Mouse (Mus musculus) lung, embryonic 14.5 days (tissue): Measurements from ENCODE around the gene Muc15. TPM values are rescaled to one million over a fixed set of nuclear protein-coding genes. Genes with fewer than 3 reads are reported as not detected.

Source experiments
- ATAC-seq: fragments of 200-750 bp; cut with Nextera tagmentation; 2 replicates; pipeline ENCODE4 v1.8.0; 2017; ENCODE audit warnings: mild to moderate bottlenecking, moderate TSS enrichment, moderate library complexity; ENCODE audit not compliant: insufficient read depth
- DNase-seq: peaks from one replicate; pipeline ENCODE4 v3.0.0-alpha.2; 2015
- H3K27ac ChIP-seq: fragments of 300-500 bp; sonication (generic); 2 replicates; pipeline ENCODE4 v1.5.1; 2014; ENCODE audit warnings: low read depth, mild to moderate bottlenecking, moderate library complexity
- H3K27me3 ChIP-seq: fragments of 300-500 bp; sonication (generic); 2 replicates; pipeline ENCODE4 v1.6.1; 2014; ENCODE audit warnings: low read length, control low read depth; ENCODE audit not compliant: insufficient read depth
- H3K36me3 ChIP-seq: fragments of 300-500 bp; sonication (generic); 2 replicates; pipeline ENCODE4 v1.6.1; 2014; ENCODE audit warnings: control low read depth; ENCODE audit not compliant: insufficient read depth
- H3K4me1 ChIP-seq: fragments of 300-500 bp; sonication (generic); 2 replicates; pipeline ENCODE4 v1.6.1; 2014; ENCODE audit warnings: antibody characterized with exemption, control low read depth; ENCODE audit not compliant: insufficient read depth
- H3K4me2 ChIP-seq: fragments of 300-500 bp; sonication (generic); 2 replicates; pipeline ENCODE4 v1.6.1; 2014; ENCODE audit warnings: mild to moderate bottlenecking
- H3K4me3 ChIP-seq: fragments of 300-500 bp; sonication (generic); 2 replicates; pipeline ENCODE4 v1.5.1; 2014; ENCODE audit warnings: low read depth, low read length
- H3K9ac ChIP-seq: fragments of 300-500 bp; sonication (generic); 2 replicates; pipeline ENCODE4 v1.6.1; 2014
- H3K9me3 ChIP-seq: fragments of 300-500 bp; sonication (generic); 2 replicates; pipeline ENCODE4 v1.6.1; 2016; ENCODE audit warnings: low read depth, low read length, control low read depth
- CTCF ChIP-seq: IDR thresholded peaks from 2 replicates; pipeline ENCODE4 v1.5.1; 2016; ENCODE audit warnings: antibody characterized with exemption, low read depth
- WGBS: fragments of 180-500 bp; shearing (Covaris S2); extraction: QIAGEN DNeasy Blood & Tissue Kit; methylation state at CpG from one replicate; pipeline ENCODE4 v1.1.7; 2014; 5-methylcytosine and 5-hydroxymethylcytosine counted together
- polyA plus RNA-seq: library from polyadenylated mRNA; unstranded; fragments of >200 nt; fragmentation: Nextera tagmentation; extraction: Ambion mirVana; gene quantifications from 2 replicates; pipeline ENCODE4 v1.2.1, GENCODE M21; 2014

Gene Muc15
- polyA plus RNA-seq, 1 experiment from 2014 or later, result not detected

DNA sequence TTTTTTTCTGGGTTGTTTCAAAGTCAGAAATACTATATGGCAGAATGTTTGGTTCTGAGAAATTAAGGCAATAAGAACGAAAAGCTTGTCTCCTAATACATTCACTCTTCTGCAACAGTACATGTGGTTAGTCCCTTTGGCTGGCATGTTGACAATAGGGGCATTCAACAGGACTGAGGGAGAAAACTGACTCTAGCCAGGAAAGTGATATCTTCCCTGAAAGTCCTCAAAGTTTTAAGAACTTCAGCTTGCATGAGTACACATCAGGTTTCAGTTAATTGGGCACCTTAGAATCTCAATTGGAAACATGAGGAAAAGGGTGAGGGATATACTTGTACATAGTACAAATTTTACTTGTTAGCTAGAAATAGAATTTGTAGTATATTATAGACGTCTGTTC, 16.8 kb downstream of the Muc15 start:
- no peak overlapping the region for H3K9ac ChIP-seq
- H3K9me3 ChIP-seq, result no peaks in the 10 kb centered on the region
- 59% methylated on average over 2 of the region's 2 CpGs for WGBS
- TF ChIP-seq CTCF, result no peak
- DNase-seq (no peak), ATAC-seq (no peak)
- H3K4me1 ChIP-seq, result no peaks in the 10 kb centered on the region
- no peak overlapping the region for H3K4me2 ChIP-seq
- H3K4me3 ChIP-seq, result no peak overlapping the region
- H3K36me3 ChIP-seq, result no peaks in the 10 kb centered on the region
- H3K27me3 ChIP-seq, result no peaks in the 10 kb centered on the region
- no peak overlapping the region for H3K27ac ChIP-seq

DNA sequence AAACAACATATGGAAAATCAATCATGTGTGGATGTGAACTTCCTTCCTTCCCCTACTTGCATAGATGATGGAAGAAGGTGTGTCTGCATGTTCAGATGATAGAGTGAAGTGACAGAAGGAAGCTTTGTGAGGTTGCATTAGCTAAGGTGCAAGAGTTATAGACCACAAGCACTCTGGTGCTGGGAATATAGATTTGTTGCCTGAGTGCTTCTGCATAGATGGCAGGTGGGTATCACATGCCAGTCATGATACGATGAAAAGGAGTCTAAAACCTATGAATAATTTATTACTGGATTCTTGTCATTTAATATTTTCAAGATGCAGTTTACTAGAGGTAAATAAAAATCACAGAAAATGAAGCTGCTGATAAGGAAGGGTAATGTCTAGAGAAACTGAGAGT, 18.6 kb downstream of the Muc15 start:
- H3K4me1 ChIP-seq, result no peaks in the 10 kb centered on the region
- ATAC-seq (no peak), DNase-seq (no peak)
- no peaks in the 10 kb centered on the region for H3K36me3 ChIP-seq
- no peaks in the 10 kb centered on the region for H3K9me3 ChIP-seq
- H3K27me3 ChIP-seq, result no peaks in the 10 kb centered on the region
- WGBS, result 83% methylated on average over 1 of the region's 1 CpGs
- no peak overlapping the region for H3K9ac ChIP-seq
- no peak overlapping the region for H3K27ac ChIP-seq
- no peak overlapping the region for H3K4me3 ChIP-seq
- no peak overlapping the region for H3K4me2 ChIP-seq
- no peak for TF ChIP-seq CTCF

DNA sequence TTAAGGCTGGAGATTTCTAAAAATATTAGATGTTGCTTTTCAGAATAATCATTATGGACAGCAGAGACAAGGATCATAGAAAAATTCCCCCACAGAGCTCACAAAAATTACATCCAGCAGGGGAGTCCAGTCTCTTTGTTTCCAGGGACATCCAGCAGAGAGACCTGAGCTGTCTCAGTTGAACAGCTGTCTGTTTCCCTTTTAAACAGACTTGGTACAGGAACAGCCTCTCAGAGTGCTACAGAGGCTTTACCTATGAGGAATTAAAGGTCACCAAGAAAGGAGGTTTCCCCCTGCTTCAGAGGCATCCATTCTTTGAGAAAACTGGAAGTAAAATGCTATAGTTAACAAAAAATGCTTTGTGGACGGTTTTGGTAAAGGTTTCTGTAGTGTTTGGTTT, 19.4 kb downstream of the Muc15 start:
- DNase-seq, result no peak
- no peaks in the 10 kb centered on the region for H3K27me3 ChIP-seq
- H3K27ac ChIP-seq, result no peak overlapping the region
- no peaks in the 10 kb centered on the region for H3K9me3 ChIP-seq
- no peaks in the 10 kb centered on the region for H3K36me3 ChIP-seq
- no peak overlapping the region for H3K9ac ChIP-seq
- H3K4me3 ChIP-seq, result no peak overlapping the region
- no peak overlapping the region for H3K4me2 ChIP-seq
- TF ChIP-seq CTCF, result no peak
- H3K4me1 ChIP-seq, result no peaks in the 10 kb centered on the region
- whole genome bisulfite sequencing, result 46% methylated on average over 1 of the region's 1 CpGs
- ATAC-seq, result no peak

DNA sequence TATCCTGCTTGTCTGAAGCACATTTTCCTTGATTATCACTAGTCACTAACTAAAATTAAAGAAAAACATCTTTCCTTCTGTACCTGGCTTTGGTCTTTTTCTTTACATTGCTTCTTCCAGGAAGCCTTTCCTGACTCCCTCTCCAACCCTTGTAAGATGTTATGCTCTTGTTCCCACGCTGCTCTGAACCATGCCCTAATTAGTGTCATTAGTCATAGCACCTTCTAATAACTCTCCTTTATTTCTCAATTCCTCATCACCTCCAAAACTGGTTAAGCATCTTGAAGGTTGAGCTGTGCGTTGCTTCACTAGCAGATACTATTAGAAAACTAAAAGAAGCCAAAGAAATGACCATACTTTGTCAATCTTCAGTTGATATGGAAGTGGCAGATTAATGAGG, 36.4 kb downstream of the Muc15 start:
- no peak for TF ChIP-seq CTCF
- Histone ChIP-seq H3K9ac (no peak overlapping the region), H3K27me3 (no peaks in the 10 kb centered on the region), H3K36me3 (no peaks in the 10 kb centered on the region), H3K4me1 (no peaks in the 10 kb centered on the region), H3K27ac (no peak overlapping the region), H3K9me3 (no peaks in the 10 kb centered on the region), H3K4me3 (no peak overlapping the region), H3K4me2 (no peak overlapping the region)
- ATAC-seq (no peak), DNase-seq (no peak)
- WGBS, result 71% methylated on average over 2 of the region's 2 CpGs

DNA sequence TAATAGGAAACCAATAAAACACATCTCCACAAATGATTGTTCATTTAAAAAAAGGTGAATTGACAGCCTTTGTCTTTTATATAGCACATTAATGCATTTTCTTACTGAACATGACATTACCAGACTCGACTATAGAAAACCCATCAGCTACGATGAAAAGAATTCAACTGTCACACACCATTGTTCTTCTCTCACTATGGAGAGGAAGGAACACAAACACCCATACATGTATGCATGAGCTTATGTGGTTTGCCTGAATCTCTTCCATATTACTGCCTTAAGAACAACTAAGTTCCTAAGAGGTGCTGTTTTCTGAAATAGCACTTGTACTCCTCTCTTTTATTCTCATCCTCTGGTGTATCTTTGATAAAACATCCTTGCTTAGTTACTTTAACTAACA, 38.3 kb downstream of the Muc15 start:
- no peak for TF ChIP-seq CTCF
- H3K9ac ChIP-seq, result no peak overlapping the region
- no peaks in the 10 kb centered on the region for H3K27me3 ChIP-seq
- no peak overlapping the region for H3K4me2 ChIP-seq
- H3K9me3 ChIP-seq, result no peaks in the 10 kb centered on the region
- H3K36me3 ChIP-seq, result no peaks in the 10 kb centered on the region
- DNase-seq (no peak), ATAC-seq (no peak)
- 85% methylated on average over 2 of the region's 2 CpGs for WGBS
- no peak overlapping the region for H3K27ac ChIP-seq
- H3K4me1 ChIP-seq, result no peaks in the 10 kb centered on the region
- no peak overlapping the region for H3K4me3 ChIP-seq

DNA sequence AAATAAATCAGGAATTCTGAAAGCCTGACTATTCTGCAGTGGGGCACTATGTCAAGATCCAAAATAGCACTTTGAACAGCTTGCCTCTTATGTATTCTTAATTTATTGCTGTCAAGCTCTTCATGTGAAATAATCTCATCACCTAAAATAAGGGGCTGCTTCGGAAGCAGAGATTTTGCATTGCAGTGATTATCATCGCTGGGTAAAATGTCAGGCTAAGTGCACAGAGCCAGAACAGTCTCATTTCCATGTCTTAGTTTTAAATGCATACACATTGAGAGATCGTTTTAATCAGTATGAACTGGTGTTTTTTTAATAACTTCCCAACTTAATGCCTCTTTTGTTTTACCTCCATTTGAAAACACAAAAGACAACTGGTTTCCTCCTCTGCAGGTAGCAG, 66.3 kb downstream of the Muc15 start:
- ATAC-seq, result no peak
- no peak for DNase-seq
- Histone ChIP-seq H3K4me2 (no peak overlapping the region), H3K9me3 (no peaks in the 10 kb centered on the region), H3K36me3 (no peaks in the 10 kb centered on the region), H3K9ac (no peak overlapping the region), H3K27ac (no peak overlapping the region), H3K27me3 (no peaks in the 10 kb centered on the region), H3K4me1 (no peaks in the 10 kb centered on the region), H3K4me3 (no peak overlapping the region)
- TF ChIP-seq CTCF, result no peak
- WGBS, result 73% methylated on average over 3 of the region's 3 CpGs

Other genes starting within 250 kb of the Muc15 start
- not detected in 2 replicates for gene Slc5a12, start 124.0 kb upstream of the Muc15 start, polyA plus RNA-seq
- gene Ano3, start 229.6 kb downstream of the Muc15 start, polyA plus RNA-seq, result 0.08 and 0.12 TPM in 2 replicates